In the genomic region with DNA sequence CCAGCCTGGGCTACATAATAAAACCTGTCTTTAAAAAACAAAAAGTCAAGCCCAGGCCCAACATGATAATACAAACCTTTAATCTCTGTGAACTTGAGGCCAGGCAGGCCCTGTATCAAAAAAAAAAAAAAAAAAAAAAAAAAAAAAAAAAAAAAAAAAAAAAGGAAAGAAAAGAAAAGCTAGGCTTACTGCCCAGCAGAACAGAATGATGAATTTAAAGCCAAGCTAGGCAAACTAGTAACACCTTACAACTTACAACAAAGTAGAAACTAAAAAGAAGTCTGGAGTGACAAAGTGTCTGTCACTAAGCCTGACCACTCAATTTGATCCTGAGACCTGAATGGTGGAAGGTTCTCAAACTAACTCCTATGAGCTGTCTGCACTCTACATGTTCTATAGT, we compare ENCODE assay signal across 33 mouse cellular contexts.
"Had no signal": no experiment of that assay in that cellular context is flagged by ENCODE, and none has a peak within 500 bp of the region (broad histone marks: within the 10 kb centered on the region; RNA-seq: fewer than 3 reads in every experiment).

No protein-coding gene starts in this region.

- H3K27me3 ChIP-seq: limb, embryonic 12.5 days; limb, embryonic 13.5 days; limb, embryonic 15.5 days; liver, embryonic 12.5 days; liver, embryonic 13.5 days; liver, embryonic 15.5 days; lung, embryonic 15.5 days; megakaryocyte, embryonic 14.5 days; midbrain, embryonic 12.5 days; midbrain, embryonic 13.5 days; midbrain, embryonic 15.5 days; neural tube, embryonic 12.5 days; neural tube, embryonic 13.5 days had no signal

- H3K9ac ChIP-seq: limb, embryonic 12.5 days; limb, embryonic 13.5 days; limb, embryonic 15.5 days; liver, embryonic 12.5 days; liver, embryonic 13.5 days; liver, embryonic 14.5 days; liver, embryonic 15.5 days; liver, postnatal 0 days; lung, embryonic 14.5 days; lung, embryonic 15.5 days; midbrain, embryonic 12.5 days; midbrain, embryonic 13.5 days; midbrain, embryonic 15.5 days; neural tube, embryonic 12.5 days; neural tube, embryonic 13.5 days had no signal

- H3K9me3 ChIP-seq: limb, embryonic 10.5 days; limb, embryonic 13.5 days; limb, embryonic 15.5 days; liver, embryonic 12.5 days; liver, embryonic 13.5 days; liver, embryonic 15.5 days; lung, embryonic 15.5 days; megakaryocyte, embryonic 14.5 days; midbrain, embryonic 12.5 days; midbrain, embryonic 13.5 days; midbrain, embryonic 15.5 days; neural tube, embryonic 12.5 days; neural tube, embryonic 13.5 days had no signal

- H3K4me3 ChIP-seq: limb, embryonic 10.5 days; limb, embryonic 12.5 days; limb, embryonic 13.5 days; limb, embryonic 15.5 days; liver, embryonic 12.5 days; liver, embryonic 13.5 days; liver, embryonic 15.5 days; lung, embryonic 15.5 days; megakaryocyte, embryonic 14.5 days; midbrain, embryonic 10.5 days; midbrain, embryonic 12.5 days; midbrain, embryonic 13.5 days; midbrain, embryonic 15.5 days; myocyte; neural tube, embryonic 12.5 days; neural tube, embryonic 13.5 days had no signal

- H3K27ac ChIP-seq: limb, embryonic 10.5 days; limb, embryonic 12.5 days; limb, embryonic 13.5 days; limb, embryonic 15.5 days; liver, embryonic 12.5 days; liver, embryonic 13.5 days; liver, embryonic 14.5 days; liver, embryonic 15.5 days; lung, embryonic 15.5 days; macrophage; midbrain, embryonic 10.5 days; midbrain, embryonic 12.5 days; midbrain, embryonic 13.5 days; midbrain, embryonic 15.5 days; neural tube, embryonic 12.5 days; neural tube, embryonic 13.5 days had no signal

- H3K36me3 ChIP-seq: limb, embryonic 10.5 days; limb, embryonic 12.5 days; limb, embryonic 13.5 days; limb, embryonic 15.5 days; liver, embryonic 12.5 days; liver, embryonic 13.5 days; liver, embryonic 15.5 days; lung, embryonic 15.5 days; midbrain, embryonic 10.5 days; midbrain, embryonic 12.5 days; midbrain, embryonic 13.5 days; midbrain, embryonic 15.5 days; neural tube, embryonic 12.5 days; neural tube, embryonic 13.5 days had no signal

- H3K4me1 ChIP-seq: limb, embryonic 10.5 days; limb, embryonic 12.5 days; limb, embryonic 15.5 days; liver, embryonic 12.5 days; liver, embryonic 13.5 days; liver, embryonic 15.5 days; lung, embryonic 15.5 days; midbrain, embryonic 10.5 days; midbrain, embryonic 12.5 days; midbrain, embryonic 13.5 days; midbrain, embryonic 15.5 days; neural tube, embryonic 12.5 days; neural tube, embryonic 13.5 days had no signal

- DNase-seq: left cerebral cortex, postnatal 4 days; liver; liver, embryonic 13.5 days; liver, postnatal 0 days; lung, adult 18-20 months; lung, adult 2 months; lung, embryonic 14.5 days; lung, postnatal 10 days; lung, postnatal 14 days; lung, postnatal 36 days; lung, postnatal 4 days; midbrain, embryonic 14.5 days had no signal

- ATAC-seq: liver, embryonic 12.5 days; liver, postnatal 0 days; lung, postnatal 0 days; midbrain, embryonic 13.5 days; midbrain, embryonic 15.5 days; midbrain, embryonic 16.5 days had no signal

- H3K4me2 ChIP-seq: limb, embryonic 12.5 days; limb, embryonic 13.5 days; limb, embryonic 15.5 days; liver, embryonic 11.5 days; liver, embryonic 12.5 days; liver, embryonic 13.5 days; liver, embryonic 15.5 days; lung, embryonic 14.5 days; lung, embryonic 15.5 days; midbrain, embryonic 11.5 days; midbrain, embryonic 12.5 days; midbrain, embryonic 13.5 days; midbrain, embryonic 15.5 days; neural tube, embryonic 12.5 days; neural tube, embryonic 13.5 days had no signal
